Mouse (Mus musculus) forebrain, embryonic 14.5 days (tissue): Measurements from ENCODE around the gene Gm9508. TPM values are rescaled to one million over a fixed set of nuclear protein-coding genes. Genes with fewer than 3 reads are reported as not detected.
"Not testable (repeated sequence)": the region's sequence is repeated elsewhere in the genome, so short reads cannot be mapped to it uniquely, and the experiment has no call there.

ENCODE experiments used
- ATAC-seq: fragments of 200-750 bp; cut with Nextera tagmentation; 2 replicates; pipeline ENCODE4 v1.8.0; 2017; ENCODE audit warnings: mild to moderate bottlenecking, moderate library complexity
- DNase-seq: peaks from one replicate; pipeline ENCODE4 v3.0.0-alpha.2; 2015; ENCODE audit warnings: low spot score
- H3K27ac ChIP-seq: fragments of 300-500 bp; sonication (generic); 2 replicates; pipeline ENCODE4 v1.5.1; 2014; ENCODE audit warnings: low read depth, mild to moderate bottlenecking, control low read depth, low read length, moderate library complexity
- H3K27me3 ChIP-seq: fragments of 300-500 bp; sonication (generic); replicated peaks from 2 replicates; pipeline ENCODE4 v1.6.1; 2014; ENCODE audit warnings: low read length, control low read depth, mixed read lengths; ENCODE audit not compliant: control insufficient read depth, insufficient read depth
- H3K36me3 ChIP-seq: fragments of 300-500 bp; sonication (generic); 2 replicates; pipeline ENCODE4 v1.6.1; 2014; ENCODE audit warnings: low read length, control low read depth; ENCODE audit not compliant: control insufficient read depth, insufficient read depth
- H3K4me1 ChIP-seq: fragments of 300-500 bp; sonication (generic); 2 replicates; pipeline ENCODE4 v1.6.1; 2014; ENCODE audit warnings: antibody characterized with exemption, low read length, control low read depth; ENCODE audit not compliant: control insufficient read depth, insufficient read depth
- H3K4me2 ChIP-seq: fragments of 300-500 bp; sonication (generic); 2 replicates; pipeline ENCODE4 v1.6.1; 2014; ENCODE audit warnings: mild to moderate bottlenecking, control low read depth, low read length
- H3K4me3 ChIP-seq: fragments of 300-500 bp; sonication (generic); 2 replicates; pipeline ENCODE4 v1.5.1; 2014; ENCODE audit warnings: low read depth, low read length, control low read depth
- H3K9ac ChIP-seq: fragments of 300-500 bp; sonication (generic); 2 replicates; pipeline ENCODE4 v1.6.1; 2014; ENCODE audit warnings: mild to moderate bottlenecking, low read length, control low read depth, moderate library complexity
- H3K9me3 ChIP-seq: fragments of 300-500 bp; sonication (generic); replicated peaks from 2 replicates; pipeline ENCODE4 v1.6.1; 2016; ENCODE audit warnings: low read length, control low read depth, mixed read lengths; ENCODE audit not compliant: control insufficient read depth
- WGBS: fragments of 180-500 bp; shearing (Covaris S2); extraction: QIAGEN DNeasy Blood & Tissue Kit; methylation state at CpG from one replicate; pipeline ENCODE4 v1.1.7; 2014; 5-methylcytosine and 5-hydroxymethylcytosine counted together
- polyA plus RNA-seq: library from polyadenylated mRNA; unstranded; fragments of >200 nt; fragmentation: Nextera tagmentation; extraction: Ambion mirVana; gene quantifications from 2 replicates; pipeline ENCODE4 v1.2.1, GENCODE M21; 2014

Gm9508 gene
- polyA plus RNA-seq = not detected in 2 replicates

DNA sequence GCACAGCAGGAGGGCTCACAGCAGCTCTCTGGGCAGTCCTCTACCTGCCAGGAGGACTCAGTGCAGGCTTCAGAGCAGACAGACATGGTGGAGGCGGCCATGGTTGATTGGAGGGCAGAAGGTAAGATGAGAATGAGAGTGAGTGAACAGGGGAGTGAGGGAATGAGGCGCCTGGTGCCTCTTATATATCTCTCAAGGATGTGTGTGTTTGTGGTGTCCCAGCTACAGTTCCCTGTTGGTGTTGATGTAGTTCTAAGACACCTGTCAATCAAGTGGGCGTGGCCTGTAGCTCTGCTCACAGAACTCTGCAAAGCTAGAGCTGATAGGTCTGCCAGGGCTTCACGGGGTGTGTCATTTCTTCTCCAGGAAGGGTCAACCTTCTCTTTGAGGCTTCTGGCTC is at the start of gene Gm9508:
Gene Gm9508 (minus strand): TSS at position 101 of the 400 bp plus-strand sequence.
- ATAC-seq (no peak), DNase-seq (no peak)

DNA sequence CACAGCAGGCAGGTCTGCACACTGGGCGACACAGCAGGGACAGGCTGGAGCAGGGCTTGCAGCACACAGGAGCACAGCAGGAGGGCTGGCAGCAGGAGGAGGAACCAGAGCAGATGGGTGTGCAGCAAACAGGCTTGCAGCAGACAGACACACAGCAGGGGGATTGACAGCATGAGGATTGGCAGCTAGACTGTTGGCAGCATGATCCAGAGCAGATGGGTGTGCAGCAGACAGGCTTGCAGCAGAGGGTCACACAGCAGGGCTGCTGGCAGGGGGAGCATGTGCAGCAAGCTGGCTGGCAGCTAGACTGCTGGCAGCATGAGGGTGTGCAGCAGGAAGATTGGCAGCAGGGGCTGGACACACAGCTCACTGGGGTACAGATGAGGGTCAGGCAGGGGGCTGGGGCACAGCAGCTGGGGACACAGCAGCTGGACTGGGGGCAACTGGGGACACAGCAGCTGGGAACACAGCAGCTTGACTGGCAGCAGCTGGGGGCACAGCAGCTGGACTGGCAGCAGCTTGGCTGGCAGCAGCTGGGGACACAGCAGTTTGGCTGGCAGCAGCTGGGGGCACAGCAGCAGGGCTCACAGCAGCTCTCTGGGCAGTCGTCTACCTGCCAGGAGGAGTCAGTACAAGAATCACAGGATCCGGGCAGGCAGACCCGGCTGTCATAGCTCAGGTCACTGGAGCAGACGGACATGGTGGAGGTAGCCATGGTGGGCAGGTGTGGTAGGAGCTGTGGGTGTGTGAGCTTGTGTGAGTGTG is 45.1 kb upstream of the Gm9508 start, which contains the start of gene Gm18596:
Gene Gm18596 (minus strand): TSS at position 715 of the 765 bp plus-strand sequence.
- WGBS = 65% methylated on average over 4 of the region's 5 CpGs
- H3K27ac ChIP-seq, H3K9me3 ChIP-seq, ATAC-seq, H3K4me1 ChIP-seq, H3K4me3 ChIP-seq, H3K9ac ChIP-seq, H3K36me3 ChIP-seq, H3K27me3 ChIP-seq, H3K4me2 ChIP-seq: not testable (repeated sequence)
- peak; percentile 17 for DNase-seq

More for the DNA sequence above, at the start of gene Gm9508:
- H3K4me3 ChIP-seq = no peak within 1 kb of the TSS
- WGBS = 42% methylated on average over 4 of the region's 4 CpGs
- H3K9ac ChIP-seq = no peak within 1 kb of the TSS
- H3K9me3 ChIP-seq = no peaks in the 10 kb centered on the region
- no peak within 1 kb of the TSS for H3K27ac ChIP-seq
- H3K36me3 ChIP-seq = no peaks in the 10 kb centered on the region
- H3K4me2 ChIP-seq = no peak within 1 kb of the TSS
- no peaks in the 10 kb centered on the region for H3K4me1 ChIP-seq
- no peaks in the 10 kb centered on the region for H3K27me3 ChIP-seq

DNA sequence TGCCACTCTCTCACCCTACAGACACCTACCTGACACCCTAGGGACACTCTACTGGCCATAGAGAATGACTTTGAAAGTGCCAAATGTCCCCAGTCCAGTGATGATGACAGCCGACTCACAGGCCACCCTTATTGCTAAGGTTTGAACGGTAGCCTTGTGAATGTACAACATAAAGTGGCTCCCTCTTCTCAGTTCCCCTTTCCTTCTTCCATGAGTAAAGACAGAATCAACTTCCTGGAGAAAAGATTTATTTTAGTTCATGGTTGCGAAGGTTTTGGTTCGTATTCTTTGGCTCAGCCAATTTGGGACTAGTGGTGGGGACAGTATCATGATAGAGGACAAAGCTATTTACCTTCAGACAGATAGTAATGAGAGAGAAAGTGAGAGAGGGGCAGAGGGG is 41.9 kb upstream of the Gm9508 start:
- no peaks in the 10 kb centered on the region for H3K9me3 ChIP-seq
- no peaks in the 10 kb centered on the region for H3K36me3 ChIP-seq
- no peak overlapping the region for H3K9ac ChIP-seq
- 91% methylated on average over 4 of the region's 4 CpGs for WGBS
- no peak overlapping the region for H3K4me3 ChIP-seq
- ATAC-seq (no peak), DNase-seq (no peak)
- H3K27me3 ChIP-seq = no peaks in the 10 kb centered on the region
- H3K4me1 ChIP-seq = no peaks in the 10 kb centered on the region
- H3K4me2 ChIP-seq = no peak overlapping the region
- no peak overlapping the region for H3K27ac ChIP-seq

DNA sequence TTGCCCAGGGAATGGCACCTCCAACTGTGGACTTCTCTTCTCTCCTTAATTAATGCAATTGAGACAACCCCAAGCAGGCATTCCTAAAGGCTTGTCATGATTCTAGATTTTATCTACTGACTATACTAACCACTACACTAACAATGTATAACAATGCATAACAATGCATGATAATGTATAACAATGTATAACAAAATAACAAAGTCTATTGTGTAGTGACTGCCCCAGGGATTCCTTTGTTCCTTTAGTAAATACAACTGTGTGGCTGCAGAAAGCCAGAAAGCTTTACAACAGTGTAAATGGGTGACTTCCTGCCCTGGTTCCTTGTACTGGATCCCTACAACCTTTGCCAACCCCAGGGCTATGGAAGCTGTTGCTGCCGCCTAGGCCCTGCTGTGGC is 38.9 kb upstream of the Gm9508 start:
- no peak for ATAC-seq
- 94% methylated on average over 1 of the region's 1 CpGs for WGBS
- H3K4me2 ChIP-seq = no peak overlapping the region
- H3K9ac ChIP-seq = no peak overlapping the region
- no peaks in the 10 kb centered on the region for H3K36me3 ChIP-seq
- no peak for DNase-seq
- no peaks in the 10 kb centered on the region for H3K4me1 ChIP-seq
- no peak overlapping the region for H3K4me3 ChIP-seq
- H3K27me3 ChIP-seq = no peaks in the 10 kb centered on the region
- H3K27ac ChIP-seq = no peak overlapping the region
- H3K9me3 ChIP-seq = no peaks in the 10 kb centered on the region

DNA sequence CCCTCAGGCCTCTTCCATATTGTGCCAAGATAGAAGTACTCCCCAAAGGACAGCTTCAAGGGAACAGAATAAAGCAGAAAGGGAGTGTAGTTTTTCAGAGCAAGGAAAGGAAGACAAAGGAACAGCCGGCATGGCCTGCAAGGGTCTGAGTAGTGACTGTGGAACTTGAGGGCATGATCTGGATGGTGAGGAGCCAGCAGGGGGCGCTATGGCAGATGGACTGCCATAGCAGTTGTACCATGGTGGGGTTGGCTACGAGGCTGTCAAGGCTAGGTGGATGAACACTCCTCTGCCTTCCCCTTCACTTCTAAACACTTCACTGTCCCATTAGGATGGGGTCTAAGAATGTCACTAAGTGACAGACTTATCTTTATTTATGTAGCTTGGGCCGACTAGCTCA is 32.2 kb upstream of the Gm9508 start:
- H3K36me3 ChIP-seq = no peaks in the 10 kb centered on the region
- no peak overlapping the region for H3K4me3 ChIP-seq
- no peaks in the 10 kb centered on the region for H3K9me3 ChIP-seq
- no peak overlapping the region for H3K9ac ChIP-seq
- no peaks in the 10 kb centered on the region for H3K4me1 ChIP-seq
- WGBS = 50% methylated on average over 4 of the region's 4 CpGs
- H3K27me3 ChIP-seq = no peaks in the 10 kb centered on the region
- DNase-seq = no peak
- H3K4me2 ChIP-seq = no peak overlapping the region
- ATAC-seq = no peak
- H3K27ac ChIP-seq = no peak overlapping the region

DNA sequence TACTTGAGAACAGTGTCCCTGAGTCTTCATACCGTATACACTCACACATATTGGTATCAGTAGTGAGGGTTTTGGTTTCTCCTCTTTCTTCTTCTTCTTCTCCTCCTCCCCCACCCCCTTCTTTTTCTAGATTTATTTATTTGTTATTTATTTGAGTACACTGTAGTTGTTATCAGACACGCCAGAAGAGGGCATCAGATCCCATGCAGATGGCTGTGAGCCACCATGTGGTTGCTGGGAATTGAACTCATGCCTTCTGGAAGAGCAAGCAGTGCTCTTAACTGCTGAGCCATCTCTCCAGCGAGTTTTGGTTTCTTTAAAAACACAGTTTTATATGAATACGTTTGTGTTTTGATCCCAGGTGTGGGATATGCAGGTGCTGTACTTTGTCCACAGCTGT is 31.2 kb upstream of the Gm9508 start:
- H3K27me3 ChIP-seq = no peaks in the 10 kb centered on the region
- no peak overlapping the region for H3K27ac ChIP-seq
- DNase-seq = no peak
- H3K9me3 ChIP-seq = no peaks in the 10 kb centered on the region
- ATAC-seq = no peak
- H3K4me2 ChIP-seq = no peak overlapping the region
- H3K36me3 ChIP-seq = no peaks in the 10 kb centered on the region
- H3K4me1 ChIP-seq = no peaks in the 10 kb centered on the region
- no peak overlapping the region for H3K4me3 ChIP-seq
- 58% methylated on average over 4 of the region's 4 CpGs for WGBS
- H3K9ac ChIP-seq = no peak overlapping the region

DNA sequence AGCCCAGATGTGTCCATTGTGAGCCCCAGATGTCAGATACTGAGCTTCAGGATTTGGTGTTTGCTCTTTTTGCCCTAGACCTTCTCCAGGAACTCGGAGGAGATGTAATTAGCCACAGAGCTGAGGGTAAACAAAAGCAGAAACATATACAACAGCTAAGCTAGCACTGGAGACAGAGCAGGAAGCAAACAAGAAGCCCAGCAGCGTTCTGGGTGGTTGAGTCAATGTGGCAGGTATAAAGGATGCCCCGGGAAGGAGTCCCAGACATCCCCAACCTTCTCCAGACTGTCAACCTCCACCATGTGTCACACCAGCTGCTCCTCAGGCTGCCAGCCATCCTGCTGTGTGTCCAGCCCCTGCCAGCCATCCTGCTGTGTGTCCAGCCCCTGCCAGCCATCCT is 29.2 kb upstream of the Gm9508 start, which contains the start of gene Gm10100:
Gene Gm10100 (plus strand): TSS at position 301 of the 400 bp plus-strand sequence.
- WGBS = 33% methylated on average over 3 of the region's 3 CpGs

DNA sequence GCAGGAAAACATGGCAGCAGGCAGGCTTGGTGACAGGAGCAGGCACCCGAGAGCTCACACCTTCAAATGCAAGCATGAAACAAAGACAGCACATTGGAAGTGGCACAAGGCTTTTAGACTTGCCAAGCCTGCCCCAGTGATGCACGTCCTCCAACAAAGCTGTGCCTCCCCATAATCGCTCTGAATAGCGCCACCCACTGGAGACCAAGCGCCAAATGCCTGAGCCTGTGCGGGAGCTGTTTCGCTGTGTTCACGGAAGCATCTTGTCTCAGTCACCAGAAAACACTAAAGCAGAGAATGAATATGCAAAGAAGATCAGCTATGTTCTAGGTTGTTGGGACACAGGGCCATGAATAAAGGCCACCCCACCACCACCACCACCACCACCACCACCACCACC is 27.8 kb upstream of the Gm9508 start:
- no peak overlapping the region for H3K27ac ChIP-seq
- DNase-seq (no peak), ATAC-seq (no peak)
- H3K4me2 ChIP-seq = no peak overlapping the region
- no peak overlapping the region for H3K4me3 ChIP-seq
- no peaks in the 10 kb centered on the region for H3K27me3 ChIP-seq
- no peaks in the 10 kb centered on the region for H3K36me3 ChIP-seq
- H3K4me1 ChIP-seq = no peaks in the 10 kb centered on the region
- no peaks in the 10 kb centered on the region for H3K9me3 ChIP-seq
- H3K9ac ChIP-seq = no peak overlapping the region
- 77% methylated on average over 8 of the region's 8 CpGs for WGBS

More for the DNA sequence above, 29.2 kb upstream of the Gm9508 start, which contains the start of gene Gm10100:
- ATAC-seq (no peak), DNase-seq (no peak)
- H3K9me3 ChIP-seq = no peaks in the 10 kb centered on the region
- no peaks in the 10 kb centered on the region for H3K27me3 ChIP-seq
- no peak within 1 kb of the TSS for H3K27ac ChIP-seq
- H3K9ac ChIP-seq = no peak within 1 kb of the TSS
- no peaks in the 10 kb centered on the region for H3K36me3 ChIP-seq
- no peak within 1 kb of the TSS for H3K4me2 ChIP-seq
- H3K4me3 ChIP-seq = no peak within 1 kb of the TSS
- H3K4me1 ChIP-seq = no peaks in the 10 kb centered on the region

DNA sequence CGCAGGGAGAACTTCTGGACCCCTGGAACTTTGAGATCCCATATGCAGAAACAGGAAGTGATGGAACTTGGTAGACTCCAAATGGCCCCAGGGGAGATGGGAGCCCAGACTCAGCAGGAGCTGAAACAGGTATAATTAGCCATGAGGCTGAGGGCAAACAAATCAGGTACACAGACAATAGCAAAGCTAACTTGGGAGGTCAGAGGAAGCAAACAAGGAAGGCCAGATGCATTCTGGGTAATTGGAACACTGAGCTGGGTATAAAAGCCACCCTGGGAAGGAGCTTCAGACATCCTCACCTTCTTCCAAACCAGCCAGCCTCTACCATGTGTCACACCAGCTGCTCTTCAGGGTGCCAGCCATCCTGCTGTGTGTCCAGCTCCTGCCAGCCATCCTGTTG is 23.3 kb upstream of the Gm9508 start, which contains the start of gene Krtap12-1:
Gene Krtap12-1 (plus strand): TSS at position 301 of the 400 bp plus-strand sequence.
- H3K4me1 ChIP-seq, H3K9me3 ChIP-seq, DNase-seq: not testable (repeated sequence)

More for the DNA sequence above, 23.3 kb upstream of the Gm9508 start, which contains the start of gene Krtap12-1:
- H3K9ac ChIP-seq, ATAC-seq, H3K36me3 ChIP-seq, H3K27me3 ChIP-seq, H3K4me2 ChIP-seq, H3K27ac ChIP-seq, H3K4me3 ChIP-seq: not testable (repeated sequence)
- 89% methylated on average over 1 of the region's 1 CpGs for WGBS
